Comparison of ENCODE assay signal across 8 mouse cellular contexts in genomic region chr14:121191739-121192138, GRCm38 (mm10).
DNase-seq lines count a peak whose midpoint lies in the region; ATAC-seq lines count a peak whose summit lies in the region.

No protein-coding gene starts in this region.

- DNase-seq in limb, embryonic 10.5 days (ENCODE audit: low spot score) = no peak
- DNase-seq in thymus, adult 18-20 months = no peak
- no peak for DNase-seq in frontal cortex, postnatal 36 days (ENCODE audit: low spot score in 2 of 2)
- no peak for DNase-seq in right cerebral cortex, adult 18-20 months

- 0 out of 2 replicates have a peak overlapping the region, but pooled peaks have one; percentile 4 for H3K9ac ChIP-seq in limb, embryonic 12.5 days (replicated peaks)
- no peak overlapping the region for H3K9ac ChIP-seq in forebrain, embryonic 15.5 days (replicated peaks)
- H3K9ac ChIP-seq in hindbrain, embryonic 13.5 days = no peak overlapping the region
- no peak overlapping the region for H3K9ac ChIP-seq in midbrain, embryonic 12.5 days (replicated peaks)

- H3K4me1 ChIP-seq in limb, embryonic 12.5 days (replicated peaks) = peaks cover 37% of the 10 kb centered on the region
- H3K4me1 ChIP-seq in limb, embryonic 10.5 days = 0 out of 2 replicates have a peak, but pooled peaks cover 3% of the 10 kb centered on the region
- H3K4me1 ChIP-seq in forebrain, embryonic 15.5 days = peaks cover 12% of the 10 kb centered on the region
- H3K4me1 ChIP-seq in hindbrain, embryonic 13.5 days (replicated peaks) = peaks cover 12% of the 10 kb centered on the region
- peaks cover 4% of the 10 kb centered on the region for H3K4me1 ChIP-seq in midbrain, embryonic 12.5 days

- WGBS in limb, embryonic 12.5 days = 89% methylated on average over 13 of the region's 13 CpGs
- WGBS in limb, embryonic 10.5 days = 92% methylated on average over 13 of the region's 13 CpGs
- WGBS in forebrain, embryonic 15.5 days = 50% methylated on average over 13 of the region's 13 CpGs
- WGBS in hindbrain, embryonic 13.5 days = 59% methylated on average over 13 of the region's 13 CpGs
- 62% methylated on average over 13 of the region's 13 CpGs for WGBS in midbrain, embryonic 12.5 days

- no peak overlapping the region for H3K4me3 ChIP-seq in limb, embryonic 12.5 days (replicated peaks)
- H3K4me3 ChIP-seq in limb, embryonic 10.5 days = no peak overlapping the region
- H3K4me3 ChIP-seq in forebrain, embryonic 15.5 days = no peak overlapping the region
- no peak overlapping the region for H3K4me3 ChIP-seq in hindbrain, embryonic 13.5 days
- no peak overlapping the region for H3K4me3 ChIP-seq in midbrain, embryonic 12.5 days

- ATAC-seq in limb, embryonic 12.5 days (ENCODE audit: insufficient number of reproducible peaks, insufficient read depth, low FRiP score, low TSS enrichment, low read depth) = no peak
- ATAC-seq in forebrain, embryonic 15.5 days (replicated peaks) = peak; percentile 79
- ATAC-seq in hindbrain, embryonic 13.5 days (ENCODE audit: low FRiP score) = no peak
- no peak for ATAC-seq in midbrain, embryonic 12.5 days (ENCODE audit: low FRiP score, low read depth)

- no peaks in the 10 kb centered on the region for H3K27me3 ChIP-seq in limb, embryonic 12.5 days
- H3K27me3 ChIP-seq in limb, embryonic 10.5 days (ENCODE audit: low read depth, poor library complexity, severe bottlenecking) = no peaks in the 10 kb centered on the region
- H3K27me3 ChIP-seq in forebrain, embryonic 15.5 days = no peaks in the 10 kb centered on the region
- H3K27me3 ChIP-seq in hindbrain, embryonic 13.5 days = no peaks in the 10 kb centered on the region
- no peaks in the 10 kb centered on the region for H3K27me3 ChIP-seq in midbrain, embryonic 12.5 days

- no peak overlapping the region for H3K4me2 ChIP-seq in limb, embryonic 12.5 days
- no peak overlapping the region for H3K4me2 ChIP-seq in forebrain, embryonic 15.5 days (replicated peaks)
- H3K4me2 ChIP-seq in hindbrain, embryonic 13.5 days = no peak overlapping the region
- no peak overlapping the region for H3K4me2 ChIP-seq in midbrain, embryonic 12.5 days (replicated peaks)

- peaks cover 18% of the 10 kb centered on the region; the same call in 1 of the 2 replicates for H3K9me3 ChIP-seq in limb, embryonic 12.5 days
- H3K9me3 ChIP-seq in limb, embryonic 10.5 days (replicated peaks) = no peaks in the 10 kb centered on the region
- H3K9me3 ChIP-seq in forebrain, embryonic 15.5 days = peaks cover 3% of the 10 kb centered on the region; the same call in 1 of the 2 replicates
- peaks cover 4% of the 10 kb centered on the region; the same call in 1 of the 2 replicates for H3K9me3 ChIP-seq in hindbrain, embryonic 13.5 days
- H3K9me3 ChIP-seq in midbrain, embryonic 12.5 days = peaks cover 8% of the 10 kb centered on the region; the same call in 1 of the 2 replicates

- H3K27ac ChIP-seq in limb, embryonic 12.5 days = peak overlapping the region; percentile 69
- no peak overlapping the region for H3K27ac ChIP-seq in limb, embryonic 10.5 days
- H3K27ac ChIP-seq in forebrain, embryonic 15.5 days (replicated peaks) = peak overlapping the region; percentile 75
- H3K27ac ChIP-seq in hindbrain, embryonic 13.5 days = peak overlapping the region; percentile 45; the same call in 1 of the 2 replicates
- H3K27ac ChIP-seq in midbrain, embryonic 12.5 days (replicated peaks) = peak overlapping the region; percentile 63; the same call in 1 of the 2 replicates

- peaks cover 53% of the 10 kb centered on the region for H3K36me3 ChIP-seq in limb, embryonic 12.5 days
- peaks cover 74% of the 10 kb centered on the region for H3K36me3 ChIP-seq in limb, embryonic 10.5 days
- H3K36me3 ChIP-seq in forebrain, embryonic 15.5 days = no peaks in the 10 kb centered on the region
- 0 out of 2 replicates have a peak, but pooled peaks cover 2% of the 10 kb centered on the region for H3K36me3 ChIP-seq in hindbrain, embryonic 13.5 days
- no peaks in the 10 kb centered on the region for H3K36me3 ChIP-seq in midbrain, embryonic 12.5 days
